Mouse (Mus musculus) erythroblast, embryonic 14.5 days (primary cell): ENCODE results near the gene Mael.

Experiments
- GATA1 ChIP-seq: IDR thresholded peaks from 2 replicates; pipeline ENCODE4 v1.6.1; 2012; ENCODE audit warnings: low read length, inconsistent platforms, mixed read lengths
- TAL1 ChIP-seq: IDR thresholded peaks from 3 replicates; pipeline ENCODE4 v1.6.1; 2012; ENCODE audit warnings: low read length, inconsistent platforms, mixed read lengths

DNA sequence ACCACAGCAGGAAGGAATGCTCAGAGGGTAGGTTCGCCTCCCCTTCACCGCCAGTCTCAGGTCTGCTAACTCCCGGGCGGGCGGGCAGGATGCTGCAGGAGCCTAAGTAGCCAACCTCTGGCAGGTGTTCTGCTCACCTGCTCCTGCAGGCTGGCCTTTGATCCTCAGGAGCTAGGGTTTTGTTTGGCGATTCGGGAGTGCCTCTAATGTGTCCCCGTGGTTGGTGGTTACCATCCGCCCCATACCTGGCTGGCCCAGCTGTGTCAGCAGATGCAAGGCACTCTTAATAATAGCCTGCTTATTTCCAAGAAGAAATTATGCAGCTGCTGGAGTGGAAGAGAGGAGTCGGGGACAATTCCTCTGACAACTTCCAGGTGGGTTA is 83.4 kb downstream of the Mael start:
- TF ChIP-seq GATA1 (no peak), TAL1 (no peak)
